Mouse (Mus musculus) kidney, adult 2 months (tissue): Measurements from ENCODE around the gene Phc1.

Experiments used
- CTCF ChIP-seq: fragments of 200-500 bp; conservative IDR thresholded peaks from 2 replicates; pipeline ENCODE4 v1.5.1; 2011; ENCODE audit warnings: low read depth, mild to moderate bottlenecking, control low read depth, low read length, moderate library complexity, mixed read lengths; ENCODE audit not compliant: insufficient read depth, insufficient read length
- POLR2A ChIP-seq: fragments of 200-500 bp; IDR thresholded peaks from one replicate; pipeline ENCODE4 v1.6.1; 2011; ENCODE audit warnings: low read depth, low read length, control low read depth

- TF ChIP-seq POLR2A: no peak
- TF ChIP-seq CTCF: no peak
Observed at GRCm38 (mm10) chr6:122342125-122342524, 1.8 kb upstream of the Phc1 start.
